29 mouse cellular contexts compared by ENCODE assay signal in genomic region chr6:113585065-113585464, GRCm38 (mm10). TPM values are rescaled to one million over a fixed set of nuclear protein-coding genes. Genes with fewer than 3 reads are reported as not detected.
DNase-seq lines count a peak whose midpoint lies in the region; ATAC-seq lines count a peak whose summit lies in the region.
"Had no signal": no experiment of that assay in that cellular context is flagged by ENCODE, and none has a peak within 500 bp of the region (broad histone marks: within the 10 kb centered on the region; RNA-seq: fewer than 3 reads in every experiment).

No protein-coding gene starts in this region.

- no peak for DNase-seq in frontal cortex, postnatal 14 days (ENCODE audit: low spot score in 2 of 2)
- DNase-seq in right cerebral cortex, adult 18-20 months = peak; percentile 26
- DNase-seq in right cerebral cortex, postnatal 25 days = no peak
- no peak for DNase-seq in hindbrain, embryonic 11.5 days (ENCODE audit: low spot score)
- DNase-seq: adrenal gland, adult 8-10 months; adrenal gland, postnatal 14 days; adrenal gland, postnatal 36 days; B cell, adult 2 months; cerebellum, adult 11 months; cerebellum, adult 18-20 months; cerebellum, adult 8-10 months; cerebellum, adult 9-11 months; cerebellum, postnatal 14 days; cerebellum, postnatal 36 days; embryo, embryonic 11 days had no signal

- no peaks in the 10 kb centered on the region for H3K27me3 ChIP-seq in hindbrain, embryonic 11.5 days (ENCODE audit: control insufficient read depth, insufficient read depth, low read length)
- H3K27me3 ChIP-seq: CH12.LX; embryonic facial prominence, embryonic 13.5 days; embryonic facial prominence, embryonic 15.5 days; forebrain, embryonic 12.5 days; Patski had no signal

- H3K27ac ChIP-seq in hindbrain, embryonic 11.5 days (ENCODE audit: low read depth, low read length) = no peak overlapping the region
- H3K27ac ChIP-seq: embryonic facial prominence, embryonic 13.5 days; embryonic facial prominence, embryonic 15.5 days; forebrain, embryonic 10.5 days; forebrain, embryonic 12.5 days had no signal

- peak; percentile 85 for ATAC-seq in frontal cortex, adult (ENCODE audit: low TSS enrichment)
- ATAC-seq in hindbrain, embryonic 11.5 days (ENCODE audit: low FRiP score) = no peak
- ATAC-seq: activated CD4-positive, CD25-positive, alpha-beta regulatory T cell, adult 4 months; CD4-positive, CD25-positive, alpha-beta regulatory T cell, adult 4 months; forebrain, embryonic 14.5 days; forebrain, embryonic 16.5 days; Patski had no signal

- no peak overlapping the region for H3K4me2 ChIP-seq in hindbrain, embryonic 11.5 days (replicated peaks; ENCODE audit: low read depth, low read length)
- H3K4me2 ChIP-seq: embryonic facial prominence, embryonic 13.5 days; embryonic facial prominence, embryonic 15.5 days; forebrain, embryonic 12.5 days had no signal

- H3K9me3 ChIP-seq in hindbrain, embryonic 11.5 days (ENCODE audit: control insufficient read depth, low read length) = no peaks in the 10 kb centered on the region
- H3K9me3 ChIP-seq: embryonic facial prominence, embryonic 13.5 days; embryonic facial prominence, embryonic 15.5 days; forebrain, embryonic 10.5 days; forebrain, embryonic 12.5 days; G1E had no signal

- H3K36me3 ChIP-seq in hindbrain, embryonic 11.5 days (ENCODE audit: control insufficient read depth, insufficient read depth, low read length) = no peaks in the 10 kb centered on the region; the same call in 1 of the 2 replicates

- H3K4me3 ChIP-seq in hindbrain, embryonic 11.5 days (ENCODE audit: low read depth, low read length) = no peak overlapping the region
- H3K4me3 ChIP-seq: embryonic facial prominence, embryonic 13.5 days; embryonic facial prominence, embryonic 15.5 days; erythroblast, embryonic 14.5 days; forebrain, embryonic 10.5 days; forebrain, embryonic 12.5 days had no signal

- 91% methylated on average over 5 of the region's 5 CpGs for WGBS in hindbrain, embryonic 11.5 days

- H3K9ac ChIP-seq in hindbrain, embryonic 11.5 days (ENCODE audit: low read depth, low read length) = no peak overlapping the region
- H3K9ac ChIP-seq: embryonic facial prominence, embryonic 13.5 days; embryonic facial prominence, embryonic 15.5 days; forebrain, embryonic 12.5 days had no signal

- H3K4me1 ChIP-seq in hindbrain, embryonic 11.5 days (replicated peaks; ENCODE audit: control insufficient read depth, insufficient read depth, low read length) = no peaks in the 10 kb centered on the region
- H3K4me1 ChIP-seq: embryonic facial prominence, embryonic 13.5 days; embryonic facial prominence, embryonic 15.5 days; forebrain, embryonic 10.5 days; forebrain, embryonic 12.5 days had no signal

RNA-seq across cellular contexts. Expression of gene Fancd2os, which starts 15.4 kb away (rescaled TPM):
- polyA plus RNA-seq in hindbrain, embryonic 11.5 days (2014; fragmentation: Nextera tagmentation; extraction: Ambion mirVana) = 0.45 TPM in 1 of 2 replicates, not detected in the other
- polyA plus RNA-seq: activated CD4-positive, CD25-positive, alpha-beta regulatory T cell, adult 4 months; CD4-positive, CD25-positive, alpha-beta regulatory T cell, adult 4 months; embryonic facial prominence, embryonic 11.5 days; embryonic facial prominence, embryonic 13.5 days; embryonic facial prominence, embryonic 15.5 days; erythroblast, embryonic 14.5 days; forebrain, embryonic 10.5 days; forebrain, embryonic 14.5 days; forebrain, embryonic 16.5 days; G1E; Patski had no signal

RNA-seq across cellular contexts. Expression of gene Brk1, which starts 19.5 kb away (rescaled TPM):
- 221 and 224 TPM in 2 replicates for polyA plus RNA-seq in hindbrain, embryonic 11.5 days (2014; fragmentation: Nextera tagmentation; extraction: Ambion mirVana)

RNA-seq across cellular contexts. Expression of gene Vhl, which starts 38.7 kb away (rescaled TPM):
- 63.0 and 64.4 TPM in 2 replicates for polyA plus RNA-seq in hindbrain, embryonic 11.5 days (2014; fragmentation: Nextera tagmentation; extraction: Ambion mirVana)

RNA-seq across cellular contexts. Expression of gene Irak2, which starts 53.2 kb away (rescaled TPM):
- 1.6 and 1.9 TPM in 2 replicates for polyA plus RNA-seq in hindbrain, embryonic 11.5 days (2014; fragmentation: Nextera tagmentation; extraction: Ambion mirVana)

RNA-seq across cellular contexts. Expression of gene Fancd2, which starts 53.6 kb away (rescaled TPM):
- polyA plus RNA-seq in hindbrain, embryonic 11.5 days (2014; fragmentation: Nextera tagmentation; extraction: Ambion mirVana) = 10.8 and 14.3 TPM in 2 replicates
